Comparison of ENCODE assay signal across 8 mouse cellular contexts in genomic region chr1:73274480-73274879, GRCm38 (mm10).
DNase-seq lines count a peak whose midpoint lies in the region; ATAC-seq and TF ChIP-seq lines count a peak whose summit lies in the region.

No protein-coding gene starts in this region.

- H3K36me3 ChIP-seq in forebrain, postnatal 0 days (ENCODE audit: insufficient read depth): no peaks in the 10 kb centered on the region
- H3K36me3 ChIP-seq in forebrain, embryonic 12.5 days (replicated peaks): no peaks in the 10 kb centered on the region
- no peaks in the 10 kb centered on the region for H3K36me3 ChIP-seq in midbrain, embryonic 14.5 days (ENCODE audit: control insufficient read depth, insufficient read depth, low read length)
- no peaks in the 10 kb centered on the region for H3K36me3 ChIP-seq in midbrain, embryonic 16.5 days (ENCODE audit: control insufficient read depth, insufficient read depth, low read length)
- no peaks in the 10 kb centered on the region for H3K36me3 ChIP-seq in limb, embryonic 14.5 days (ENCODE audit: control insufficient read depth, insufficient read depth, low read length)

- no peak overlapping the region for H3K4me2 ChIP-seq in forebrain, postnatal 0 days (ENCODE audit: low read depth)
- H3K4me2 ChIP-seq in forebrain, embryonic 12.5 days: no peak overlapping the region
- no peak overlapping the region for H3K4me2 ChIP-seq in midbrain, embryonic 14.5 days (ENCODE audit: low read length)
- no peak overlapping the region for H3K4me2 ChIP-seq in midbrain, embryonic 16.5 days (ENCODE audit: low read length)
- no peak overlapping the region for H3K4me2 ChIP-seq in limb, embryonic 14.5 days (replicated peaks; ENCODE audit: low read depth, low read length, severe bottlenecking)

- peak; percentile 14 for DNase-seq in forebrain, postnatal 0 days
- peak; percentile 49 for DNase-seq in midbrain, embryonic 14.5 days
- DNase-seq in embryo, embryonic 10.5 days (ENCODE audit: low spot score): peak; percentile 70
- peak; percentile 72 for DNase-seq in limb, embryonic 14.5 days (ENCODE audit: low spot score)
- DNase-seq in testis, postnatal 10 days (ENCODE audit: low spot score): no peak
- DNase-seq in neural tube, embryonic 10.5 days (ENCODE audit: extremely low spot score, low spot score): no peak

- no peaks in the 10 kb centered on the region for H3K27me3 ChIP-seq in forebrain, postnatal 0 days (ENCODE audit: insufficient read depth, low read length)
- no peaks in the 10 kb centered on the region for H3K27me3 ChIP-seq in forebrain, embryonic 12.5 days
- no peaks in the 10 kb centered on the region for H3K27me3 ChIP-seq in midbrain, embryonic 14.5 days (ENCODE audit: control insufficient read depth, insufficient read depth, low read length)
- H3K27me3 ChIP-seq in midbrain, embryonic 16.5 days (ENCODE audit: control insufficient read depth, insufficient read depth, low read depth, low read length): no peaks in the 10 kb centered on the region
- H3K27me3 ChIP-seq in limb, embryonic 14.5 days (ENCODE audit: control insufficient read depth, insufficient read depth, low read length): no peaks in the 10 kb centered on the region

- H3K9me3 ChIP-seq in forebrain, postnatal 0 days (ENCODE audit: low read length): no peaks in the 10 kb centered on the region
- no peaks in the 10 kb centered on the region for H3K9me3 ChIP-seq in forebrain, embryonic 12.5 days
- H3K9me3 ChIP-seq in midbrain, embryonic 14.5 days (ENCODE audit: control insufficient read depth, low read length): no peaks in the 10 kb centered on the region
- H3K9me3 ChIP-seq in midbrain, embryonic 16.5 days (replicated peaks; ENCODE audit: control insufficient read depth, low read length, poor library complexity, severe bottlenecking): no peaks in the 10 kb centered on the region
- no peaks in the 10 kb centered on the region for H3K9me3 ChIP-seq in limb, embryonic 14.5 days (ENCODE audit: control insufficient read depth, low read length)

- no peak for TF ChIP-seq POLR2A in limb, embryonic 14.5 days (IDR thresholded peaks at IDR 0.05; ENCODE audit: borderline replicate concordance, extremely low read depth, insufficient read depth, insufficient read length)

- no peaks in the 10 kb centered on the region for H3K4me1 ChIP-seq in forebrain, postnatal 0 days (ENCODE audit: insufficient read depth)
- peaks cover 10% of the 10 kb centered on the region for H3K4me1 ChIP-seq in forebrain, embryonic 12.5 days
- no peaks in the 10 kb centered on the region for H3K4me1 ChIP-seq in midbrain, embryonic 14.5 days (ENCODE audit: control insufficient read depth, insufficient read depth, low read length)
- no peaks in the 10 kb centered on the region for H3K4me1 ChIP-seq in midbrain, embryonic 16.5 days (ENCODE audit: control insufficient read depth, insufficient read depth, low read length)
- H3K4me1 ChIP-seq in limb, embryonic 14.5 days (ENCODE audit: control insufficient read depth, insufficient read depth, low read length): peaks cover 10% of the 10 kb centered on the region

- H3K4me3 ChIP-seq in forebrain, postnatal 0 days (ENCODE audit: low read depth, low read length): no peak overlapping the region
- no peak overlapping the region for H3K4me3 ChIP-seq in forebrain, embryonic 12.5 days (replicated peaks)
- H3K4me3 ChIP-seq in midbrain, embryonic 14.5 days (replicated peaks; ENCODE audit: low read depth, low read length): no peak overlapping the region
- H3K4me3 ChIP-seq in midbrain, embryonic 16.5 days (ENCODE audit: low read depth, low read length): no peak overlapping the region
- no peak overlapping the region for H3K4me3 ChIP-seq in limb, embryonic 14.5 days (replicated peaks; ENCODE audit: low read length)

- H3K9ac ChIP-seq in forebrain, postnatal 0 days: no peak overlapping the region
- no peak overlapping the region for H3K9ac ChIP-seq in forebrain, embryonic 12.5 days
- H3K9ac ChIP-seq in midbrain, embryonic 14.5 days (replicated peaks; ENCODE audit: low read length): no peak overlapping the region
- no peak overlapping the region for H3K9ac ChIP-seq in midbrain, embryonic 16.5 days (ENCODE audit: low read depth, low read length)
- no peak overlapping the region for H3K9ac ChIP-seq in limb, embryonic 14.5 days (ENCODE audit: low read depth, low read length, severe bottlenecking)

- no peak for ATAC-seq in forebrain, postnatal 0 days
- ATAC-seq in forebrain, embryonic 12.5 days (ENCODE audit: low FRiP score): no peak
- ATAC-seq in midbrain, embryonic 14.5 days (ENCODE audit: low FRiP score, low TSS enrichment): 0 out of 2 replicates have a peak, but pooled peaks have one; percentile 31
- ATAC-seq in midbrain, embryonic 16.5 days: no peak
- ATAC-seq in limb, embryonic 14.5 days (ENCODE audit: low FRiP score, low read depth): no peak

- WGBS in forebrain, postnatal 0 days: 38% methylated on average over 2 of the region's 2 CpGs
- WGBS in forebrain, embryonic 12.5 days: 39% methylated on average over 2 of the region's 2 CpGs
- 32% methylated on average over 2 of the region's 2 CpGs for WGBS in midbrain, embryonic 14.5 days
- 30% methylated on average over 2 of the region's 2 CpGs for whole genome bisulfite sequencing in midbrain, embryonic 16.5 days
- 44% methylated on average over 2 of the region's 2 CpGs for WGBS in limb, embryonic 14.5 days

- TF ChIP-seq CTCF in forebrain, postnatal 0 days (IDR thresholded peaks at IDR 0.05; ENCODE audit: low read depth): peak; percentile 52

- H3K27ac ChIP-seq in forebrain, postnatal 0 days (ENCODE audit: low read depth, low read length): no peak overlapping the region
- H3K27ac ChIP-seq in forebrain, embryonic 12.5 days: no peak overlapping the region
- no peak overlapping the region for H3K27ac ChIP-seq in midbrain, embryonic 14.5 days (replicated peaks; ENCODE audit: low read depth, low read length)
- H3K27ac ChIP-seq in midbrain, embryonic 16.5 days (ENCODE audit: low read length): no peak overlapping the region
- no peak overlapping the region for H3K27ac ChIP-seq in limb, embryonic 14.5 days (replicated peaks; ENCODE audit: low read depth, low read length)

Comparison
In these comparisons a context has a peak if more than half of its experiments do, and no peak if none do; other contexts are left out.
1. DNase-seq: peak in forebrain, postnatal 0 days (single experiment), midbrain, embryonic 14.5 days (single experiment), embryo, embryonic 10.5 days (single experiment) and limb, embryonic 14.5 days (single experiment); none in testis, postnatal 10 days (single experiment) and neural tube, embryonic 10.5 days (single experiment).